Mouse (Mus musculus) erythroblast, embryonic 14.5 days (primary cell): Measurements from ENCODE around the gene 4933416C03Rik. TPM values are rescaled to one million over a fixed set of nuclear protein-coding genes. Genes with fewer than 3 reads are reported as not detected.

Experiments used
- H3K27me3 ChIP-seq: 2 replicates; pipeline ENCODE4 v1.6.1; 2012; ENCODE audit warnings: inconsistent platforms; ENCODE audit not compliant: control insufficient read depth
- H3K36me3 ChIP-seq: 2 replicates; pipeline ENCODE4 v1.6.1; 2012; ENCODE audit warnings: mild to moderate bottlenecking, inconsistent platforms; ENCODE audit not compliant: control insufficient read depth
- H3K4me1 ChIP-seq: 2 replicates; pipeline ENCODE4 v1.6.1; 2012; ENCODE audit warnings: inconsistent platforms; ENCODE audit not compliant: control insufficient read depth
- H3K4me3 ChIP-seq: replicated peaks from 2 replicates; pipeline ENCODE3; 2012; ENCODE audit warnings: moderate library complexity, mild to moderate bottlenecking, inconsistent platforms
- H3K9me3 ChIP-seq: 2 replicates; pipeline ENCODE4 v1.6.1; 2012; ENCODE audit warnings: low read length, inconsistent platforms, mixed read lengths; ENCODE audit not compliant: control insufficient read depth
- GATA1 ChIP-seq: IDR thresholded peaks from 2 replicates; pipeline ENCODE4 v1.6.1; 2012; ENCODE audit warnings: low read length, inconsistent platforms, mixed read lengths
- TAL1 ChIP-seq: IDR thresholded peaks from 3 replicates; pipeline ENCODE4 v1.6.1; 2012; ENCODE audit warnings: low read length, inconsistent platforms, mixed read lengths
- polyA plus RNA-seq: library from polyadenylated mRNA; stranded (reverse); fragments of >175 nt; gene quantifications from 2 replicates; pipeline ENCODE4 v1.2.3, GENCODE M21; 2012

Gene 4933416C03Rik
- polyA plus RNA-seq, 1 experiment: not detected

- TF ChIP-seq GATA1 (no peak), TAL1 (no peak)
Measured at GRCm38 (mm10) chr10:116096466-116096865, 17.3 kb downstream of the 4933416C03Rik start.

GRCm38 (mm10) chr10:116083965-116084364 is 29.8 kb downstream of the 4933416C03Rik start:
- Histone ChIP-seq H3K36me3 (no peaks in the 10 kb centered on the region), H3K4me3 (no peak overlapping the region), H3K9me3 (no peaks in the 10 kb centered on the region), H3K27me3 (no peaks in the 10 kb centered on the region), H3K4me1 (no peaks in the 10 kb centered on the region)
- TF ChIP-seq GATA1 (no peak), TAL1 (no peak)

More at GRCm38 (mm10) chr10:116096466-116096865, 17.3 kb downstream of the 4933416C03Rik start:
- Histone ChIP-seq H3K4me3 (no peak overlapping the region), H3K9me3 (peaks cover 2% of the 10 kb centered on the region; the same call in 1 of the 2 replicates), H3K27me3 (no peaks in the 10 kb centered on the region), H3K36me3 (no peaks in the 10 kb centered on the region), H3K4me1 (no peaks in the 10 kb centered on the region)

- H3K9me3 ChIP-seq: no peaks in the 10 kb centered on the region
- no peaks in the 10 kb centered on the region for H3K36me3 ChIP-seq
- H3K4me3 ChIP-seq: no peak overlapping the region
- H3K4me1 ChIP-seq: no peaks in the 10 kb centered on the region
- no peak for TF ChIP-seq TAL1
- no peak for TF ChIP-seq GATA1
- H3K27me3 ChIP-seq: no peaks in the 10 kb centered on the region
Measured at GRCm38 (mm10) chr10:116080841-116081240, 32.9 kb downstream of the 4933416C03Rik start.

DNA sequence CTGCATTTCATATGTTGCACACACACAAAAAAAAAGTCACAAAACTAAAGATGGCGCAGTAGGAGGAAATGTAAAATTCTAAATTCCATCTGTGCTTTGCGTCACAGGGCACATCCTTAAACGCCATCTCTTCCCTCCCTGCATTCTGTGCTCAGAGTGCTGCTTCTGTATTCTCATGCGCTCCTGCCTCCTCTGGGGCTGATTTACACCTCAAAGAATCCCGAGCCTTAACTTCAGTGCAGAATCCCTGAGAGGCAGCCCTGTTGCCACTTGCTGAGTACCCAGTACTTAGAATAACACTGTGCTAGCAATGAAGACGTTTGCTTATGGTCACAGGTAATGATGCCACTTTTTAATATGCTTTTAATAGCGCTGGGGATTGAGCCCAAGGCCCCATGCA is 34.3 kb downstream of the 4933416C03Rik start:
- Histone ChIP-seq H3K9me3 (no peaks in the 10 kb centered on the region), H3K36me3 (no peaks in the 10 kb centered on the region), H3K4me3 (no peak overlapping the region), H3K27me3 (no peaks in the 10 kb centered on the region), H3K4me1 (no peaks in the 10 kb centered on the region)
- TF ChIP-seq GATA1 (no peak), TAL1 (no peak)

DNA sequence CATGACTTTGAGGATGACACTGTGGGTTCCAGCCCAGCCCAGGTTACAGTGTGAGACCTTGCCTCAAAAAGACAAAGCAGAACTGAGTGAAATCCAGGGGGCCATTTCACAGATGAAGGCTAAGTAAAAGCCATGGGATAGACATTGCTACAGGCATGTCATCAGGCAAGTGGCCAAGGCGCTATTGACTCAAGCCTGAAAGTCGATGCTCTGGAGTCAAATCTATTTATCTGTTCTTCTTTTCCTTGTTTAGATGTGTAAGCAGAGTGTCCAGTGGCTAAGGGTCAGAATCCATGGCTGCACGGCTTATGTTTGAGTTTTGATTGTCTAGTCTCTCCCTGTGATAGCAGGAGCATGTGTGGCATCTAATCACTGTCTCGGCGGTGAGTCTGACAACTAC is 35.1 kb downstream of the 4933416C03Rik start:
- Histone ChIP-seq H3K27me3 (no peaks in the 10 kb centered on the region), H3K4me3 (no peak overlapping the region)
- TF ChIP-seq GATA1: no peak
- no peak for TF ChIP-seq TAL1

GRCm38 (mm10) chr10:116075954-116076353 is 37.8 kb downstream of the 4933416C03Rik start:
- no peaks in the 10 kb centered on the region for H3K9me3 ChIP-seq
- no peak for TF ChIP-seq TAL1
- TF ChIP-seq GATA1: no peak
- no peaks in the 10 kb centered on the region for H3K36me3 ChIP-seq
- H3K4me1 ChIP-seq: no peaks in the 10 kb centered on the region
- no peak overlapping the region for H3K4me3 ChIP-seq
- no peaks in the 10 kb centered on the region for H3K27me3 ChIP-seq

More for the DNA sequence above, 35.1 kb downstream of the 4933416C03Rik start:
- no peaks in the 10 kb centered on the region for H3K4me1 ChIP-seq
- no peaks in the 10 kb centered on the region for H3K9me3 ChIP-seq
- H3K36me3 ChIP-seq: no peaks in the 10 kb centered on the region

Other genes with a start within 250 kb of the 4933416C03Rik start
- gene Ptprr, start 95.7 kb downstream of the 4933416C03Rik start, polyA plus RNA-seq: not detected in 2 replicates
- 0.02 TPM in 1 of 2 replicates, not detected in the other for gene Ptprb, start 161.6 kb upstream of the 4933416C03Rik start, polyA plus RNA-seq